Mouse (Mus musculus): ENCODE results near the gene Secisbp2l. TPM values are rescaled to one million over a fixed set of nuclear protein-coding genes. Genes with fewer than 3 reads are reported as not detected.

Gene Secisbp2l
- polyA plus RNA-seq (2015; fragmentation: Nextera tagmentation; extraction: Ambion mirVana): 30.5 and 32.7 TPM in 2 replicates

- Histone ChIP-seq H3K9me3 (no peaks in the 10 kb centered on the region), H3K4me2 (peak within 1 kb of the TSS; percentile 68), H3K27me3 (replicated peaks) (no peaks in the 10 kb centered on the region), H3K27ac (peak within 1 kb of the TSS; percentile 77), H3K9ac (peak within 1 kb of the TSS; percentile 70), H3K36me3 (replicated peaks) (no peaks in the 10 kb centered on the region), H3K4me1 (peaks cover 25% of the 10 kb centered on the region), H3K4me3 (peak within 1 kb of the TSS; percentile 63)
- peak; percentile 97 for ATAC-seq (replicated peaks)
- WGBS: under 1% methylated on average over 28 of the region's 28 CpGs
Observed at GRCm38 (mm10) chr2:125782719-125783109, at the start of gene Secisbp2l. Gene Secisbp2l (minus strand): TSS chr2:125782870.

- no peak for ATAC-seq (replicated peaks)
- Histone ChIP-seq H3K27ac (no peak overlapping the region), H3K36me3 (replicated peaks) (peaks cover 28% of the 10 kb centered on the region), H3K4me3 (no peak overlapping the region), H3K9me3 (no peaks in the 10 kb centered on the region), H3K27me3 (replicated peaks) (no peaks in the 10 kb centered on the region), H3K4me1 (no peaks in the 10 kb centered on the region), H3K9ac (no peak overlapping the region), H3K4me2 (no peak overlapping the region)
- WGBS: 94% methylated on average over 2 of the region's 2 CpGs
Observed at GRCm38 (mm10) chr2:125829924-125830323, 47.3 kb upstream of the Secisbp2l start.

GRCm38 (mm10) chr2:125827898-125828297 lies 45.2 kb upstream of the Secisbp2l start:
- Histone ChIP-seq H3K27ac (no peak overlapping the region), H3K9me3 (no peaks in the 10 kb centered on the region), H3K36me3 (replicated peaks) (peaks cover 16% of the 10 kb centered on the region), H3K9ac (no peak overlapping the region), H3K4me3 (no peak overlapping the region), H3K4me1 (no peaks in the 10 kb centered on the region), H3K27me3 (replicated peaks) (no peaks in the 10 kb centered on the region), H3K4me2 (no peak overlapping the region)
- ATAC-seq (replicated peaks): no peak
- WGBS: 95% methylated on average over 4 of the region's 4 CpGs

GRCm38 (mm10) chr2:125826201-125826600 lies 43.5 kb upstream of the Secisbp2l start:
- Histone ChIP-seq H3K4me3 (no peak overlapping the region), H3K4me1 (no peaks in the 10 kb centered on the region), H3K36me3 (replicated peaks) (peaks cover 3% of the 10 kb centered on the region; the same call in 1 of the 2 replicates), H3K4me2 (no peak overlapping the region), H3K27me3 (replicated peaks) (no peaks in the 10 kb centered on the region), H3K9ac (no peak overlapping the region), H3K9me3 (no peaks in the 10 kb centered on the region), H3K27ac (no peak overlapping the region)
- no peak for ATAC-seq (replicated peaks)
- 47% methylated on average over 4 of the region's 4 CpGs for WGBS

GRCm38 (mm10) chr2:125820397-125820796 lies 37.7 kb upstream of the Secisbp2l start:
- 94% methylated on average over 4 of the region's 4 CpGs for WGBS
- H3K9ac ChIP-seq: no peak overlapping the region

GRCm38 (mm10) chr2:125813972-125814595 lies 31.4 kb upstream of the Secisbp2l start:
- no peak for ATAC-seq (replicated peaks)
- WGBS: 71% methylated on average over 9 of the region's 9 CpGs

More at GRCm38 (mm10) chr2:125820397-125820796, 37.7 kb upstream of the Secisbp2l start:
- no peak overlapping the region for H3K4me2 ChIP-seq
- H3K36me3 ChIP-seq (replicated peaks): no peaks in the 10 kb centered on the region
- no peak for ATAC-seq (replicated peaks)
- no peaks in the 10 kb centered on the region for H3K27me3 ChIP-seq (replicated peaks)
- H3K9me3 ChIP-seq: no peaks in the 10 kb centered on the region
- no peak overlapping the region for H3K4me3 ChIP-seq
- H3K4me1 ChIP-seq: no peaks in the 10 kb centered on the region
- no peak overlapping the region for H3K27ac ChIP-seq

GRCm38 (mm10) chr2:125811332-125811731 lies 28.7 kb upstream of the Secisbp2l start:
- Histone ChIP-seq H3K27me3 (replicated peaks) (no peaks in the 10 kb centered on the region), H3K9me3 (no peaks in the 10 kb centered on the region), H3K4me1 (no peaks in the 10 kb centered on the region), H3K4me3 (no peak overlapping the region), H3K36me3 (replicated peaks) (no peaks in the 10 kb centered on the region), H3K27ac (no peak overlapping the region), H3K9ac (no peak overlapping the region), H3K4me2 (no peak overlapping the region)
- 79% methylated on average over 2 of the region's 2 CpGs for WGBS
- no peak for ATAC-seq (replicated peaks)

More at GRCm38 (mm10) chr2:125813972-125814595, 31.4 kb upstream of the Secisbp2l start:
- no peak overlapping the region for H3K27ac ChIP-seq
- H3K4me2 ChIP-seq: no peak overlapping the region
- no peaks in the 10 kb centered on the region for H3K9me3 ChIP-seq
- H3K27me3 ChIP-seq (replicated peaks): no peaks in the 10 kb centered on the region
- no peaks in the 10 kb centered on the region for H3K4me1 ChIP-seq
- H3K4me3 ChIP-seq: no peak overlapping the region
- no peak overlapping the region for H3K9ac ChIP-seq
- H3K36me3 ChIP-seq (replicated peaks): no peaks in the 10 kb centered on the region

- no peak for ATAC-seq (replicated peaks)
Observed at GRCm38 (mm10) chr2:125809551-125809950, 26.9 kb upstream of the Secisbp2l start.

GRCm38 (mm10) chr2:125805826-125806225 lies 23.2 kb upstream of the Secisbp2l start:
- H3K4me3 ChIP-seq: no peak overlapping the region
- no peak overlapping the region for H3K9ac ChIP-seq
- H3K27me3 ChIP-seq (replicated peaks): no peaks in the 10 kb centered on the region
- H3K36me3 ChIP-seq (replicated peaks): no peaks in the 10 kb centered on the region
- H3K4me2 ChIP-seq: no peak overlapping the region
- 62% methylated on average over 1 of the region's 1 CpGs for WGBS
- no peak for ATAC-seq (replicated peaks)
- no peaks in the 10 kb centered on the region for H3K9me3 ChIP-seq
- H3K4me1 ChIP-seq: no peaks in the 10 kb centered on the region
- no peak overlapping the region for H3K27ac ChIP-seq

More at GRCm38 (mm10) chr2:125809551-125809950, 26.9 kb upstream of the Secisbp2l start:
- Histone ChIP-seq H3K27ac (no peak overlapping the region), H3K9ac (no peak overlapping the region), H3K27me3 (replicated peaks) (no peaks in the 10 kb centered on the region), H3K36me3 (replicated peaks) (no peaks in the 10 kb centered on the region), H3K4me3 (no peak overlapping the region), H3K4me2 (no peak overlapping the region), H3K9me3 (no peaks in the 10 kb centered on the region), H3K4me1 (no peaks in the 10 kb centered on the region)
- 67% methylated on average over 7 of the region's 7 CpGs for WGBS

- Histone ChIP-seq H3K36me3 (replicated peaks) (no peaks in the 10 kb centered on the region), H3K9ac (no peak overlapping the region), H3K4me2 (no peak overlapping the region), H3K27me3 (replicated peaks) (no peaks in the 10 kb centered on the region), H3K27ac (no peak overlapping the region), H3K9me3 (no peaks in the 10 kb centered on the region), H3K4me3 (no peak overlapping the region), H3K4me1 (no peaks in the 10 kb centered on the region)
- ATAC-seq (replicated peaks): no peak
- 76% methylated on average over 4 of the region's 4 CpGs for WGBS
Observed at GRCm38 (mm10) chr2:125801947-125802346, 19.3 kb upstream of the Secisbp2l start.

GRCm38 (mm10) chr2:125801038-125801437 lies 18.4 kb upstream of the Secisbp2l start:
- no peak for ATAC-seq (replicated peaks)
- no peak overlapping the region for H3K27ac ChIP-seq
- no peaks in the 10 kb centered on the region for H3K9me3 ChIP-seq
- H3K4me2 ChIP-seq: no peak overlapping the region
- H3K4me1 ChIP-seq: no peaks in the 10 kb centered on the region
- no peaks in the 10 kb centered on the region for H3K36me3 ChIP-seq (replicated peaks)
- H3K27me3 ChIP-seq (replicated peaks): no peaks in the 10 kb centered on the region
- H3K4me3 ChIP-seq: no peak overlapping the region
- WGBS: 64% methylated on average over 8 of the region's 8 CpGs
- no peak overlapping the region for H3K9ac ChIP-seq

- H3K4me1 ChIP-seq: no peaks in the 10 kb centered on the region
- no peaks in the 10 kb centered on the region for H3K9me3 ChIP-seq
- no peak overlapping the region for H3K4me2 ChIP-seq
- no peak overlapping the region for H3K27ac ChIP-seq
- no peak for ATAC-seq (replicated peaks)
- 71% methylated on average over 4 of the region's 4 CpGs for WGBS
- H3K4me3 ChIP-seq: no peak overlapping the region
- no peaks in the 10 kb centered on the region for H3K27me3 ChIP-seq (replicated peaks)
- H3K36me3 ChIP-seq (replicated peaks): no peaks in the 10 kb centered on the region
- no peak overlapping the region for H3K9ac ChIP-seq
Observed at GRCm38 (mm10) chr2:125800428-125800827, 17.8 kb upstream of the Secisbp2l start.

GRCm38 (mm10) chr2:125797872-125798271 lies 15.2 kb upstream of the Secisbp2l start:
- Histone ChIP-seq H3K9me3 (no peaks in the 10 kb centered on the region), H3K36me3 (replicated peaks) (no peaks in the 10 kb centered on the region), H3K9ac (no peak overlapping the region), H3K4me3 (no peak overlapping the region), H3K4me2 (no peak overlapping the region), H3K27me3 (replicated peaks) (no peaks in the 10 kb centered on the region), H3K4me1 (no peaks in the 10 kb centered on the region), H3K27ac (no peak overlapping the region)
- ATAC-seq (replicated peaks): no peak

All from midbrain, embryonic 15.5 days (tissue).